Mouse (Mus musculus) spleen, postnatal 0 days (tissue): ENCODE measurements around the gene Samsn1. TPM values are rescaled to one million over a fixed set of nuclear protein-coding genes. Genes with fewer than 3 reads are reported as not detected.

ENCODE experiments used
- polyA plus RNA-seq: library from polyadenylated mRNA; unstranded; fragments of >200 nt; fragmentation: Nextera tagmentation; extraction: Ambion mirVana; gene quantifications from 2 replicates; pipeline ENCODE4 v1.2.1, GENCODE M21; 2015

Gene Samsn1
- polyA plus RNA-seq, result 41.1 and 43.7 TPM in 2 replicates

GRCm38 (mm10) chr16:76022181-76022580 lies at the start of gene Samsn1:
Samsn1 (minus strand) TSS chr16:76022281.

